Mouse (Mus musculus) urinary bladder, postnatal 14 days (tissue): ENCODE measurements at regions not wholly inside any gene's neighbourhood (a gene's known extent, or its start where the extent isn't known, plus 50 kb on each side); places are given as distances from the start of the nearest gene placed in this dataset.
"Not testable (repeated sequence)": the region's sequence is repeated elsewhere in the genome, so short reads cannot be mapped to it uniquely, and the experiment has no call there.

Source experiments
- DNase-seq: peaks from one replicate; pipeline ENCODE4 v3.0.0; 2021; ENCODE audit warnings: low spot score

GRCm38 (mm10) chr8:118209301-118209700, 74.2 kb upstream of the Cdh13 start:
- not testable (repeated sequence) for DNase-seq

GRCm38 (mm10) chr8:118190866-118191265, 92.7 kb upstream of the Cdh13 start:
- DNase-seq: no peak

- no peak for DNase-seq
Observed at GRCm38 (mm10) chr8:118189226-118189625, 94.3 kb upstream of the Cdh13 start.

GRCm38 (mm10) chr8:118169001-118169413, 114.5 kb upstream of the Cdh13 start:
- no peak for DNase-seq

GRCm38 (mm10) chr8:118162171-118162570, 121.4 kb upstream of the Cdh13 start:
- no peak for DNase-seq

GRCm38 (mm10) chr8:118147359-118148205, 136.0 kb upstream of the Cdh13 start:
- DNase-seq: no peak

- no peak for DNase-seq
Observed at GRCm38 (mm10) chr8:118144546-118144945, 139.0 kb upstream of the Cdh13 start.

- DNase-seq: no peak
Observed at GRCm38 (mm10) chr8:118142311-118142710, 141.2 kb upstream of the Cdh13 start.

- no peak for DNase-seq
Observed at GRCm38 (mm10) chr8:118139928-118140327, 143.6 kb upstream of the Cdh13 start.

- DNase-seq: no peak
Observed at GRCm38 (mm10) chr8:118137846-118138245, 145.7 kb upstream of the Cdh13 start.

GRCm38 (mm10) chr8:118124993-118125392, 158.5 kb upstream of the Cdh13 start:
- DNase-seq: no peak

- no peak for DNase-seq
Observed at GRCm38 (mm10) chr8:118114253-118114652, 169.3 kb upstream of the Cdh13 start.

GRCm38 (mm10) chr8:118104464-118105050, 179.0 kb upstream of the Cdh13 start:
- no peak for DNase-seq

- DNase-seq: no peak
Observed at GRCm38 (mm10) chr8:118101346-118101745, 182.2 kb upstream of the Cdh13 start.

- DNase-seq: no peak
Observed at GRCm38 (mm10) chr8:118062736-118063135, 220.8 kb upstream of the Cdh13 start.

GRCm38 (mm10) chr8:118056781-118057180, 226.8 kb upstream of the Cdh13 start:
- DNase-seq: no peak

- no peak for DNase-seq
Observed at GRCm38 (mm10) chr8:118055536-118055935, 228.0 kb upstream of the Cdh13 start.

- no peak for DNase-seq
Observed at GRCm38 (mm10) chr8:118050386-118050785, 233.1 kb upstream of the Cdh13 start.

- no peak for DNase-seq
Observed at GRCm38 (mm10) chr8:118042253-118042860, 240.6 kb upstream of the Mphosph6 start.

- no peak for DNase-seq
Observed at GRCm38 (mm10) chr8:118041253-118041652, 239.5 kb upstream of the Mphosph6 start.

GRCm38 (mm10) chr8:118037801-118038200, 236.1 kb upstream of the Mphosph6 start:
- DNase-seq: no peak

- no peak for DNase-seq
Observed at GRCm38 (mm10) chr8:118034051-118034450, 232.3 kb upstream of the Mphosph6 start.

GRCm38 (mm10) chr8:118031406-118031805, 229.7 kb upstream of the Mphosph6 start:
- DNase-seq: no peak
